In the genomic region with DNA sequence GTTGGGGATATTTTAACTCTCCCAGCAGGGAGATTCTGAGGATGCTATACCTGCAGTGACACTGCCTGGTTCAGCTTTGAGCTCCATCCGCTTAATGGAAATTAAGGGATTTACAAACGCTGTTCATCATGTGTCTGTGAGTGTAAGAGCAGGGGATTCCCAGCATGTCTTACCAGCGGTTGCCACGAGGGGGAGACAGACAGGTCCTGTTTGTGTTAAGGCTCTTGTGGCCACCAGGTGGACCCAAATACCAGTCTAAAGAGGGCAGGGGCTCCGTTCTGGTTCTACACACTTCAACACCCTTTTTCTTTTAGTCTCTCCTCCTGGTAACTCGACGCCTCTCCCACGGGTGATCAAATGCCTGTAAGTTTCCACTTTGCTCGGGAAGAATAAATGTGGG, we compare ENCODE assay signal across 8 mouse cellular contexts. TPM values are rescaled to one million over a fixed set of nuclear protein-coding genes. Genes with fewer than 3 reads are reported as not detected.
DNase-seq lines count a peak whose midpoint lies in the region; ATAC-seq and TF ChIP-seq lines count a peak whose summit lies in the region.

No protein-coding gene starts in this region.

- dilution Hi-C loops in CH12.LX (cut with MboI; ENCODE audit: extremely low pct_ligation_motif_present, extremely low pct_unique_long_range_greater_than_20kb, low sequenced_read_pairs) = no loop called here

- intact Hi-C loops in heart, postnatal 10 days (cut with DNase I) = loop anchor here (1.0 kb wide), 2 partner anchors 71 to 111 kb away; a partner anchor contains a TSS

- no peaks in the 10 kb centered on the region for H3K36me3 ChIP-seq in CH12.LX (replicated peaks in 1 of 2; ENCODE audit: control insufficient read depth in 1 of 2, insufficient read depth in 1 of 2, low read length in 1 of 2)
- H3K36me3 ChIP-seq in forebrain, embryonic 11.5 days (ENCODE audit: control insufficient read depth, insufficient read depth, low read length) = no peaks in the 10 kb centered on the region
- no peaks in the 10 kb centered on the region for H3K36me3 ChIP-seq in liver, embryonic 15.5 days (replicated peaks)
- no peaks in the 10 kb centered on the region for H3K36me3 ChIP-seq in neural tube, embryonic 14.5 days (ENCODE audit: control insufficient read depth, insufficient read depth, low read length)
- H3K36me3 ChIP-seq in testis, adult 2 months (ENCODE audit: control insufficient read depth, insufficient read depth, low read length) = no peaks in the 10 kb centered on the region

- TF ChIP-seq POLR2A in CH12.LX (IDR thresholded peaks at IDR 0.05; ENCODE audit: low read depth, low read length) = no peak
- TF ChIP-seq POLR2A in testis, adult 2 months (IDR thresholded peaks at IDR 0.05; ENCODE audit: control insufficient read depth, low read depth, low read length) = no peak

- no peak overlapping the region for H3K27ac ChIP-seq in CH12.LX (ENCODE audit: insufficient read depth, low read depth)
- H3K27ac ChIP-seq in forebrain, embryonic 11.5 days (ENCODE audit: low read depth, low read length) = no peak overlapping the region
- no peak overlapping the region for H3K27ac ChIP-seq in liver, embryonic 15.5 days (replicated peaks)
- no peak overlapping the region for H3K27ac ChIP-seq in neural tube, embryonic 14.5 days (ENCODE audit: low read depth, low read length)
- H3K27ac ChIP-seq in testis, adult 2 months (ENCODE audit: control insufficient read depth, insufficient read depth, low read depth, low read length) = no peak overlapping the region

- H3K4me1 ChIP-seq in CH12.LX (ENCODE audit: control insufficient read depth in 1 of 2, insufficient read depth in 2 of 2) = peaks cover 0 to 3% of the 10 kb centered on the region in 2 experiments; a peak in 1 of 4 replicates
- H3K4me1 ChIP-seq in forebrain, embryonic 11.5 days (replicated peaks; ENCODE audit: control insufficient read depth, insufficient read depth, low read length) = no peaks in the 10 kb centered on the region
- no peaks in the 10 kb centered on the region for H3K4me1 ChIP-seq in liver, embryonic 15.5 days (replicated peaks)
- no peaks in the 10 kb centered on the region for H3K4me1 ChIP-seq in neural tube, embryonic 14.5 days (ENCODE audit: control insufficient read depth, insufficient read depth, low read length)
- peaks cover 3% of the 10 kb centered on the region; the same call in 1 of the 2 replicates for H3K4me1 ChIP-seq in testis, adult 2 months (ENCODE audit: control insufficient read depth, insufficient read depth, low read length)

- in situ Hi-C loops in CH12.LX (cut with MboI; ENCODE audit: low pct_ligation_motif_present, low pct_unique_long_range_greater_than_20kb, low sequenced_read_pairs) = loop anchor here (5.0 kb wide), 1 partner anchor 73 kb away; no protein-coding TSS in a partner anchor

- peak overlapping the region in 1 of 3 experiments; percentile 16 for H3K4me3 ChIP-seq in CH12.LX (replicated peaks in 1 of 3; ENCODE audit: low read depth in 2 of 3, low read length in 2 of 3, poor library complexity in 1 of 3)
- H3K4me3 ChIP-seq in forebrain, embryonic 11.5 days (ENCODE audit: low read depth, low read length) = no peak overlapping the region
- no peak overlapping the region for H3K4me3 ChIP-seq in liver, embryonic 15.5 days (replicated peaks)
- no peak overlapping the region for H3K4me3 ChIP-seq in neural tube, embryonic 14.5 days (ENCODE audit: low read depth, low read length)
- no peak overlapping the region for H3K4me3 ChIP-seq in testis, adult 2 months (ENCODE audit: control insufficient read depth, low read depth, low read length)

- no peaks in the 10 kb centered on the region for H3K79me2 ChIP-seq in CH12.LX (replicated peaks; ENCODE audit: control insufficient read depth, extremely low read depth, insufficient read depth, poor library complexity, severe bottlenecking)

- H3K9me3 ChIP-seq in CH12.LX (replicated peaks; ENCODE audit: low read length) = peaks cover 9% of the 10 kb centered on the region
- H3K9me3 ChIP-seq in forebrain, embryonic 11.5 days (ENCODE audit: control insufficient read depth, low read length) = peaks cover 4% of the 10 kb centered on the region; the same call in 1 of the 2 replicates
- 0 out of 2 replicates have a peak, but pooled peaks cover 5% of the 10 kb centered on the region for H3K9me3 ChIP-seq in liver, embryonic 15.5 days (replicated peaks)
- no peaks in the 10 kb centered on the region for H3K9me3 ChIP-seq in neural tube, embryonic 14.5 days (ENCODE audit: control insufficient read depth, low read length)

- peaks cover 8% of the 10 kb centered on the region for H3K27me3 ChIP-seq in CH12.LX (replicated peaks)
- no peaks in the 10 kb centered on the region for H3K27me3 ChIP-seq in forebrain, embryonic 11.5 days (ENCODE audit: control insufficient read depth, insufficient read depth, low read length)
- H3K27me3 ChIP-seq in liver, embryonic 15.5 days = no peaks in the 10 kb centered on the region
- no peaks in the 10 kb centered on the region for H3K27me3 ChIP-seq in neural tube, embryonic 14.5 days (ENCODE audit: control insufficient read depth, insufficient read depth, low read length)
- H3K27me3 ChIP-seq in testis, adult 2 months (ENCODE audit: control insufficient read depth, insufficient read depth, low read length) = no peaks in the 10 kb centered on the region

- H3K9ac ChIP-seq in CH12.LX (ENCODE audit: insufficient read depth, low read depth) = no peak overlapping the region
- no peak overlapping the region for H3K9ac ChIP-seq in forebrain, embryonic 11.5 days (ENCODE audit: low read length)
- no peak overlapping the region for H3K9ac ChIP-seq in liver, embryonic 15.5 days
- H3K9ac ChIP-seq in neural tube, embryonic 14.5 days (replicated peaks; ENCODE audit: low read depth, low read length) = no peak overlapping the region

- peak; percentile 99 to 100 for TF ChIP-seq CTCF in CH12.LX (conservative IDR thresholded peaks at IDR 0.05 in 1 of 2, IDR thresholded peaks at IDR 0.05 in 1 of 2; ENCODE audit: low read depth in 2 of 2, low read length in 2 of 2)
- TF ChIP-seq CTCF in testis, adult 2 months (IDR thresholded peaks at IDR 0.05; ENCODE audit: control insufficient read depth, insufficient read depth, insufficient replicate concordance, low read depth, low read length) = peak; percentile 99

- peak overlapping the region; percentile 48 for H3K4me2 ChIP-seq in CH12.LX (ENCODE audit: insufficient read depth, low read depth, poor library complexity, severe bottlenecking)
- H3K4me2 ChIP-seq in forebrain, embryonic 11.5 days (ENCODE audit: low read depth, low read length, severe bottlenecking) = no peak overlapping the region
- H3K4me2 ChIP-seq in liver, embryonic 15.5 days = no peak overlapping the region
- H3K4me2 ChIP-seq in neural tube, embryonic 14.5 days (ENCODE audit: low read depth, low read length) = no peak overlapping the region

- no peak; the same call in none of the 2 replicates for TF ChIP-seq RAD21 in CH12.LX (IDR thresholded peaks at IDR 0.05; ENCODE audit: low read depth, low read length)

- no peak for TF ChIP-seq EP300 in CH12.LX (IDR thresholded peaks at IDR 0.05; ENCODE audit: low read length)

- ATAC-seq in forebrain, embryonic 11.5 days (replicated peaks; ENCODE audit: low FRiP score) = peak; percentile 62
- peak; percentile 48 for ATAC-seq in liver, embryonic 15.5 days (ENCODE audit: insufficient read depth)
- peak; percentile 82 for ATAC-seq in neural tube, embryonic 14.5 days (ENCODE audit: low read depth)

- peak; percentile 95 for DNase-seq in CH12.LX (ENCODE audit: extremely low read depth)
- DNase-seq in c-Kit-positive CD71-negative TER-119-negative erythroid progenitor cells, embryonic 14.5 days (ENCODE audit: low read depth) = peak; percentile 92
- peak; percentile 97 for DNase-seq in forebrain, embryonic 11.5 days (ENCODE audit: low spot score)
- DNase-seq in heart, postnatal 10 days = peak; percentile 93 to 98
- DNase-seq in kidney, postnatal 4 days = peak; percentile 94 to 96

- 2% methylated on average over 9 of the region's 9 CpGs for WGBS in forebrain, embryonic 11.5 days
- WGBS in liver, embryonic 15.5 days (ENCODE audit: insufficient replicate concordance) = 2% methylated on average over 9 of the region's 9 CpGs
- 3% methylated on average over 9 of the region's 9 CpGs for WGBS in neural tube, embryonic 14.5 days

TF ChIP-seq in CH12.LX, 34 proteins besides CTCF, POLR2A, EP300 and RAD21 (continues in another document):
- TF ChIP-seq NRF1 (IDR thresholded peaks at IDR 0.05; ENCODE audit: low read depth, low read length) = peak; percentile 38; the same call in 1 of the 2 replicates
- TF ChIP-seq TBP (conservative IDR thresholded peaks at IDR 0.05; ENCODE audit: low read depth, low read length) = no peak
- TF ChIP-seq KAT2A (IDR thresholded peaks at IDR 0.05; ENCODE audit: insufficient replicate concordance, low read length) = no peak
- TF ChIP-seq POLR2AphosphoS2 (IDR thresholded peaks at IDR 0.05; ENCODE audit: low read depth, low read length) = no peak
- no peak for TF ChIP-seq USF1 (IDR thresholded peaks at IDR 0.05; ENCODE audit: low read depth, low read length)
- TF ChIP-seq CHD1 (IDR thresholded peaks at IDR 0.05; ENCODE audit: low read depth, low read length) = no peak
- TF ChIP-seq SMC3 (IDR thresholded peaks at IDR 0.05; ENCODE audit: low read depth, low read length) = peak; percentile 100
- TF ChIP-seq ZNF384 (IDR thresholded peaks at IDR 0.05; ENCODE audit: low read depth, low read length) = peak; percentile 49
- TF ChIP-seq JUND (conservative IDR thresholded peaks at IDR 0.05; ENCODE audit: low read depth, low read length) = peak; percentile 58; the same call in 1 of the 2 replicates
- no peak for TF ChIP-seq USF2 (conservative IDR thresholded peaks at IDR 0.05; ENCODE audit: low read depth, low read length)

RNA-seq across cellular contexts. Expression of a gene that starts 17.9 kb away (rescaled TPM):
- 16.7 and 19.8 TPM in 2 replicates for total RNA-seq in CH12.LX (2012; rRNA removed)
- total RNA-seq in CH12.LX (2014; rRNA removed) = 15.4 and 17.2 TPM in 2 replicates
- polyA plus RNA-seq in CH12.LX (2012; ENCODE audit: insufficient read length, low read depth) = 16.9 and 18.9 TPM in 2 replicates
- polyA plus RNA-seq in forebrain, embryonic 11.5 days (2014; fragmentation: Nextera tagmentation; extraction: Ambion mirVana) = 15.5 and 23.2 TPM in 2 replicates
- total RNA-seq in heart, postnatal 10 days (2021) = 1 to 10 TPM; 2.4 to 4.0 TPM
- 6.2 and 7.0 TPM in 2 replicates for polyA plus RNA-seq in liver, embryonic 15.5 days (2015; fragmentation: Nextera tagmentation; extraction: Ambion mirVana)
- polyA plus RNA-seq in neural tube, embryonic 14.5 days (2014; fragmentation: Nextera tagmentation; extraction: Ambion mirVana) = 15.6 and 16.7 TPM in 2 replicates
- polyA plus RNA-seq in testis, adult 2 months (2012; rRNA removed) = 10.3 TPM in 2 replicates

RNA-seq across cellular contexts. Expression of a gene that starts 59.5 kb away (rescaled TPM):
- total RNA-seq in CH12.LX (2012; rRNA removed) = 13.2 and 20.2 TPM in 2 replicates
- 7.5 and 8.9 TPM in 2 replicates for total RNA-seq in CH12.LX (2014; rRNA removed)
- polyA plus RNA-seq in CH12.LX (2012; ENCODE audit: insufficient read length, low read depth) = 17.7 and 21.9 TPM in 2 replicates
- 58.8 and 63.2 TPM in 2 replicates for polyA plus RNA-seq in forebrain, embryonic 11.5 days (2014; fragmentation: Nextera tagmentation; extraction: Ambion mirVana)
- total RNA-seq in heart, postnatal 10 days (2021) = 100 to 1,000 TPM; 131 to 149 TPM
- polyA plus RNA-seq in liver, embryonic 15.5 days (2015; fragmentation: Nextera tagmentation; extraction: Ambion mirVana) = 11.3 and 12.9 TPM in 2 replicates
- polyA plus RNA-seq in neural tube, embryonic 14.5 days (2014; fragmentation: Nextera tagmentation; extraction: Ambion mirVana) = 15.1 and 27.9 TPM in 2 replicates
- 39.4 and 46.8 TPM in 2 replicates for polyA plus RNA-seq in testis, adult 2 months (2012; rRNA removed)
